Mouse (Mus musculus) liver, postnatal 0 days (tissue): ENCODE measurements around the gene Ttll8. TPM values are rescaled to one million over a fixed set of nuclear protein-coding genes. Genes with fewer than 3 reads are reported as not detected.
A peak's percentile ranks its signal among the peaks of the same experiment; 100 is the strongest.

Experiments used
- ATAC-seq: fragments of 200-750 bp; cut with Nextera tagmentation; 2 replicates; pipeline ENCODE4 v1.8.0; 2017; ENCODE audit warnings: mild to moderate bottlenecking, moderate library complexity
- DNase-seq: peaks from one replicate; pipeline ENCODE4 v3.0.0-alpha.2; 2016
- H3K27ac ChIP-seq: fragments of 300-500 bp; sonication (generic); 2 replicates; pipeline ENCODE4 v1.5.1; 2014; ENCODE audit warnings: antibody characterized with exemption, moderate library complexity, mild to moderate bottlenecking, low read depth
- H3K27me3 ChIP-seq: fragments of 300-500 bp; sonication (generic); 2 replicates; pipeline ENCODE4 v1.6.1; 2014; ENCODE audit warnings: low read length, control low read depth, mixed read lengths; ENCODE audit not compliant: insufficient read depth
- H3K36me3 ChIP-seq: fragments of 300-500 bp; sonication (generic); replicated peaks from 2 replicates; pipeline ENCODE4 v1.6.1; 2014; ENCODE audit warnings: mild to moderate bottlenecking, control low read depth, low read length, moderate library complexity, mixed read lengths; ENCODE audit not compliant: insufficient read depth
- H3K4me1 ChIP-seq: fragments of 300-500 bp; sonication (generic); 2 replicates; pipeline ENCODE4 v1.6.1; 2014; ENCODE audit warnings: antibody characterized with exemption, mild to moderate bottlenecking, control low read depth; ENCODE audit not compliant: insufficient read depth
- H3K4me2 ChIP-seq: fragments of 300-500 bp; sonication (generic); 2 replicates; pipeline ENCODE4 v1.6.1; 2014; ENCODE audit warnings: low read depth, mild to moderate bottlenecking, low read length, moderate library complexity, mixed read lengths
- H3K4me3 ChIP-seq: fragments of 300-500 bp; sonication (generic); 2 replicates; pipeline ENCODE4 v1.5.1; 2014; ENCODE audit warnings: low read depth, low read length
- H3K9ac ChIP-seq: fragments of 300-500 bp; sonication (generic); replicated peaks from 2 replicates; pipeline ENCODE4 v1.6.1; 2014; ENCODE audit warnings: mild to moderate bottlenecking, moderate library complexity
- H3K9me3 ChIP-seq: fragments of 300-500 bp; sonication (generic); 2 replicates; pipeline ENCODE4 v1.6.1; 2016; ENCODE audit warnings: mild to moderate bottlenecking, control low read depth, low read length, mixed read lengths
- CTCF ChIP-seq: sonication (generic); IDR thresholded peaks from 2 replicates; pipeline ENCODE4 v1.5.1; 2016; ENCODE audit warnings: antibody characterized with exemption, low read depth
- EP300 ChIP-seq: IDR thresholded peaks from 2 replicates; pipeline ENCODE4 v1.6.1; 2016; ENCODE audit warnings: antibody characterized with exemption, low read depth, mild to moderate bottlenecking
- WGBS: fragments of 180-500 bp; shearing (Covaris S2); extraction: QIAGEN DNeasy Blood & Tissue Kit; methylation state at CpG from one replicate; pipeline ENCODE4 v1.1.7; 2014; ENCODE audit not compliant: insufficient replicate concordance; 5-methylcytosine and 5-hydroxymethylcytosine counted together
- polyA plus RNA-seq: library from polyadenylated mRNA; unstranded; fragments of >200 nt; fragmentation: Nextera tagmentation; extraction: Ambion mirVana; gene quantifications from 2 replicates; pipeline ENCODE4 v1.2.1, GENCODE M21; 2015

Ttll8 gene
- polyA plus RNA-seq, 1 experiment from 2014 or later = not detected

- H3K4me2 ChIP-seq = peak overlapping the region; percentile 82
- WGBS = 64% methylated on average over 8 of the region's 8 CpGs
- no peaks in the 10 kb centered on the region for H3K36me3 ChIP-seq
- TF ChIP-seq EP300 = no peak
- no peak for TF ChIP-seq CTCF
- H3K4me3 ChIP-seq = 0 out of 2 replicates have a peak overlapping the region, but pooled peaks have one; percentile 46
- no peak overlapping the region for H3K27ac ChIP-seq
- DNase-seq (no peak), ATAC-seq (no peak)
- no peak overlapping the region for H3K9ac ChIP-seq
- H3K9me3 ChIP-seq = no peaks in the 10 kb centered on the region
- no peaks in the 10 kb centered on the region; the same call in 1 of the 2 replicates for H3K27me3 ChIP-seq
- H3K4me1 ChIP-seq = peaks cover 28% of the 10 kb centered on the region
Observed at GRCm38 (mm10) chr15:88891676-88892040, 62.6 kb downstream of the Ttll8 start.

- TF ChIP-seq EP300 (no peak), CTCF (no peak)
- Histone ChIP-seq H3K36me3 (no peaks in the 10 kb centered on the region), H3K4me2 (peak overlapping the region; percentile 82), H3K9me3 (no peaks in the 10 kb centered on the region), H3K4me1 (peaks cover 28% of the 10 kb centered on the region), H3K27ac (0 out of 2 replicates have a peak overlapping the region, but pooled peaks have one; percentile 11), H3K4me3 (peak overlapping the region; percentile 46), H3K27me3 (no peaks in the 10 kb centered on the region; the same call in 1 of the 2 replicates), H3K9ac (peak overlapping the region; percentile 54)
- ATAC-seq (peak; percentile 93), DNase-seq (peak; percentile 86)
- 3% methylated on average over 41 of the region's 41 CpGs for WGBS
Observed at GRCm38 (mm10) chr15:88890751-88891675, 63.2 kb downstream of the Ttll8 start.

GRCm38 (mm10) chr15:88889994-88890393, 64.2 kb downstream of the Ttll8 start:
- Histone ChIP-seq H3K4me1 (peaks cover 28% of the 10 kb centered on the region), H3K4me3 (no peak overlapping the region), H3K27ac (no peak overlapping the region), H3K36me3 (no peaks in the 10 kb centered on the region), H3K9me3 (no peaks in the 10 kb centered on the region), H3K9ac (no peak overlapping the region; the same call in 1 of the 2 replicates), H3K4me2 (no peak overlapping the region), H3K27me3 (no peaks in the 10 kb centered on the region; the same call in 1 of the 2 replicates)
- TF ChIP-seq EP300 (no peak), CTCF (no peak)
- DNase-seq = no peak
- WGBS = 75% methylated on average over 3 of the region's 3 CpGs
- no peak for ATAC-seq

GRCm38 (mm10) chr15:88889032-88889431, 65.2 kb downstream of the Ttll8 start:
- 66% methylated on average over 3 of the region's 3 CpGs for WGBS

GRCm38 (mm10) chr15:88885376-88885775, 68.8 kb downstream of the Ttll8 start:
- Histone ChIP-seq H3K27me3 (no peaks in the 10 kb centered on the region; the same call in 1 of the 2 replicates), H3K9ac (no peak overlapping the region), H3K36me3 (no peaks in the 10 kb centered on the region), H3K9me3 (no peaks in the 10 kb centered on the region), H3K27ac (no peak overlapping the region), H3K4me1 (peaks cover 15% of the 10 kb centered on the region), H3K4me2 (no peak overlapping the region), H3K4me3 (no peak overlapping the region)
- ATAC-seq (no peak), DNase-seq (no peak)
- WGBS = 80% methylated on average over 6 of the region's 6 CpGs
- TF ChIP-seq CTCF = no peak
- TF ChIP-seq EP300 = no peak

More at GRCm38 (mm10) chr15:88889032-88889431, 65.2 kb downstream of the Ttll8 start:
- Histone ChIP-seq H3K36me3 (no peaks in the 10 kb centered on the region), H3K4me1 (peaks cover 28% of the 10 kb centered on the region), H3K27me3 (no peaks in the 10 kb centered on the region; the same call in 1 of the 2 replicates), H3K4me2 (no peak overlapping the region), H3K9me3 (no peaks in the 10 kb centered on the region), H3K9ac (no peak overlapping the region), H3K27ac (0 out of 2 replicates have a peak overlapping the region, but pooled peaks have one; percentile 16), H3K4me3 (no peak overlapping the region)
- DNase-seq (peak; percentile 47), ATAC-seq (peak; percentile 30; the same call in 1 of the 2 replicates)
- TF ChIP-seq EP300 (no peak), CTCF (no peak)

- peaks cover 2% of the 10 kb centered on the region for H3K4me1 ChIP-seq
- no peak overlapping the region for H3K4me3 ChIP-seq
- H3K27ac ChIP-seq = no peak overlapping the region
- TF ChIP-seq EP300 (no peak), CTCF (no peak)
- H3K9me3 ChIP-seq = no peaks in the 10 kb centered on the region
- H3K4me2 ChIP-seq = no peak overlapping the region
- 81% methylated on average over 9 of the region's 9 CpGs for WGBS
- no peaks in the 10 kb centered on the region for H3K36me3 ChIP-seq
- no peak for DNase-seq
- no peaks in the 10 kb centered on the region for H3K27me3 ChIP-seq
- ATAC-seq = no peak
- no peak overlapping the region for H3K9ac ChIP-seq
Observed at GRCm38 (mm10) chr15:88883342-88883741, 70.9 kb downstream of the Ttll8 start.
